Mouse (Mus musculus) kidney, postnatal 14 days (tissue): ENCODE measurements around the gene Slu7.

Experiments
- DNase-seq: peaks from one replicate; pipeline ENCODE4 v3.0.0; 2022; ENCODE audit warnings: mixed read lengths

Slu7 gene

DNA sequence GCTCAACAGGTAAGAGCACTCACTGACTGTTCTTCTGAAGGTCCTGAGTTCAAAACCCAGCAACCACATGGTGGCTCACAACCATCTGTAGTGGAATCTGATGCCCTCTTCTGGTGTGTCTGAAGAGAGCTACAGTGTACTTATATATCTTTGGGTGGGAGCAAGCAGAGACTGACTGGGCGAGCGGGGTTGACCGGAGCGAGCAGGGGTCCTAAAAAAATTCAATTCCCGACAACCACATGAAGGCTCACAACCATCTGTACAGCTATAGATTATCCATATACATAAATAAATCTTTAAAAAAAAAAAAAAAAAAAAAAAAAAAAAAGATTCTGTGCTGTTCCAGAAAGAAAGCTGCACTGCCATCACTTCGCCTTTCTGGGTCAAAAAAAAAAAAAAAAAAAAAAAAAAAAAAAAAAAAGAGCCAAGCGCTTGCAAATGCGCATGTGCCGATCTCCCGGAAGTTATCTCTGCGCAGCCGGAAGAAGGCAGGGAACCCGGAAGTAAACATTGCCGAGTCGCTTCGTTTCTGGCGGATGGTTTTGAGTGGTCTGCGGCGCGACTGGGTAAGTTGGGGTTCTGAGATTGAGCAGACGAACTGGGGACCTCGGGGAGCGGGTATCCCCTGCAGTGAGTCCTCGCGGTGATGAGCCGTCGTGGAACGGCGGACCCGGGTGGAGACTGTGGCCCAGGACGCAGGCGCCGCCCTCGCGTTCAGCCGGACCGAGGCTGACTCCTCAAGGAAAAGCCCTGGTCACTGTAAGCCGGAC, at the start of gene Slu7:
TSS of gene Slu7 (plus strand) at position 491 of the 770 bp plus-strand sequence.
- DNase-seq, result peak; percentile 85

- DNase-seq, result peak; percentile 66
These were observed 48.4 kb upstream of the Slu7 start for GRCm38 (mm10) chr11:43385055-43385649.

DNA sequence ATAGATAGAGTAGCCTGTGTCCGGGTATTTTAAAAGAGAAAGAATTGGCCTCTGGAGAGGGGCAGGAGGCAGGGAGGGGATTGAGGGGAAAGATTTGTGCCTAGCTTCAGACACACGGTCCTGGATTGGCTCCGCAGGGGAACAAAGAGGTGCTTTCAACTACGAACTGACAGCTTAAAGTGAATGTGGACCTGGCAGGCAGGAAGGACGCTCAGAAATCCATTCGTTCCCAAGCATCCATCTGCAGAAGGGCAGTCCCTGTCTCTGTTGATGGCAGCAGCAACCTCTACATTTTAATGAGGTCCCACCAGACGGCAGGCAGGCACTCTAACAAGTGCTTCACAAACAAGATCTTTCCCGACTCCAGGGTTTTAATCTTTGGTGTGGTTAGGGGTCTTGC, 47.8 kb upstream of the Slu7 start:
- no peak for DNase-seq

GRCm38 (mm10) chr11:43387004-43387880, 46.3 kb upstream of the Slu7 start:
- no peak for DNase-seq

- DNase-seq, result no peak
These were observed 45.1 kb upstream of the Slu7 start for GRCm38 (mm10) chr11:43388122-43389097.

GRCm38 (mm10) chr11:43389118-43389517, 44.4 kb upstream of the Slu7 start:
- no peak for DNase-seq

- no peak for DNase-seq
These were observed 40.8 kb upstream of the Slu7 start for GRCm38 (mm10) chr11:43392757-43393156.

- DNase-seq, result no peak
These were observed 40.2 kb upstream of the Slu7 start for GRCm38 (mm10) chr11:43393325-43393724.

DNA sequence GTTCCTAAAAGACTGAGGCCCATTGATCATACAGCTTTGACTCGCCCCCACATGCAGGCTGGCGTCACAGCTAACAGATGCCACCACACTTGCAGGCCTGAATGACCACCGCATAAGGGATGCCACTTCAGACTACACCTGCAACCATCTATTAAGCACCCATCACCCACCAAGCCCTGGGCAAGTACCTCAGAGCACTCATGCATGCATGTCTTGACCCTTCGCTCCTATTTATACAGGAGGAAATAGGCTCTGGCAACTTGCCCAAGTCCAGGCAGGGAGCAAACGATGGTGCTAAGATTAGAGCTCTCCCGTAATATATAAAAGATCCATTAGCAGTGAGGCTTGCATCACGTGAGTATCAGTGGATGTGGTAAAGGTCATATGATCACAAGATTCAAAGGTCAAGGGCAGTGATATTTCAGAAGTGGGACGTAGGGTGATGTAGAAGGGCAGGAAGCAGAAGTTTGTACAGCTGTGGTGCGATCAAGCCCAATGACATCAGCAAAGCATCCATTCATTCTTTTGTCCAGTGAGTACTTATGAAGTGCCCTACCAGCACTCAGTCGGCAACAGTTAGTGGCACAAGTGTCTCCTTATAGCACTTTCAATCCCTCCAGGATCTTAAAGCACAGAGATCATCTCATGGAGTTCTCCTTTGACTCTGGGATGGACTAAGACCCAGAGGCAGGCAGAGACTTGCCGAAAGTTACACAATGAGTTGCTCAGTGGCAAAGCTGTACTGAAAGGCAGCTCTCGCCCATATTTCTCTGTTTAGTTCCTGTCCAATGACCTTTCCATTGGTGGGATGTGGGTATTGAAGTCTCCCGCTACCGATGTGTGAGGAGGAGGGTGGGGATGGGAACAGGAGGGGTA, 38.2 kb upstream of the Slu7 start:
- DNase-seq, result peak; percentile 37

DNA sequence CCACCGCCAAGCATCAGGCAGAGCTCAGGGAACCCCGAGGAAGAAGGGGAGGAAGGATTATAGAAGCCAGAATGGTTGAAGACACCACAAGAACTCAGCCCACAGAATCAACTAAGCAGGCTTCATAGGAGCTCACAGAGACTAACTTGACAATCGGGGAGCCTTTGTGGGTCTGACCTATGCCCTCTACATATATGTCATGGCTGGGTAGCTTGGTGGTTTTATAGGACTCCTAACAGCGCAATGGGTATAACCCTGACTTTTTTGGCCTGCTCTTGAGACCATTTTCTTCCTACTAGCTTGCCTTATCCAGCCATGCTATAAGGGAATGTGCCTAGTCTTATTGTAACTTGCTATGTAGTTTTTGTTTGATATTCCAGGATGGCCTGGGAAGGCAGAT, 37.3 kb upstream of the Slu7 start:
- DNase-seq, result no peak

- DNase-seq, result no peak
These were observed 36.9 kb upstream of the Slu7 start for GRCm38 (mm10) chr11:43396672-43397071.

DNA sequence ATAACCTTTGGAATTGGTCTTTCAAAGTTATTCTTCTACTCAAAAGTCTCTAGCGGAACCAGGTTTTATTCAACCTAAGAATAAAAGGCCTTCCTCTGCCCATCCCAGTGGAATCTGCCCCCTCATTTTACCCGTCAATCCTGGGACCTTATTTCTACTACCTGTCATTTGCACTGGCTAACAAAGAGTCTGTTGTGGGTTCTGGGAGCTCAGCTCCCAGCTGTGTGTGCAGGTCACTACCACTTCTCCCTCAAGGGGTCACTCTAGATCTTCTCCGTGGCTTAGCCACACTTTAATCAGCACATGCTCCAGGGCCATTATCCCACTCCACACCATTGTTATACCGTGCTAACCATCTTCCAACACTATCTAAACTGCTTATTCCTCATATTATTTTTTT, 34.2 kb upstream of the Slu7 start:
- peak; percentile 36 for DNase-seq

DNA sequence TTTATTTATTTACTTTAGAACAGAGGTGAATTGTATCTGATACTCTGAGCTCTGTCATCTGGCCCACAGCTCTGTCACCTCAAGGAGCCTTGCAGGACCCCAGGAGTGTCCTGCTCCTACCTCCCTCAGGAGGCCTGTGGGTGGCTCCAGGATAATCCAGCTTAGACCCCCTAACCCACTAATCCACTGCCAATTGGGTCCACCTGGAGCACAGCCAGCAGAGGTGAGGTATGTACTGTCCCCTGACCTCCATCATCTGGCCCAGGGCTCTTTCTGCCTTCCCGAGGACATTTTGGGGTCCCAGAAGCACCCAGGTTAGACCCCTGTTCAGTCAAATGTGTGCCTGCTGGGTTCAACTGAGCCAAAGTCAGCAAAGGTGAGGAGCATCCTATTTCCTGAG, 33.4 kb upstream of the Slu7 start:
- DNase-seq, result no peak

DNA sequence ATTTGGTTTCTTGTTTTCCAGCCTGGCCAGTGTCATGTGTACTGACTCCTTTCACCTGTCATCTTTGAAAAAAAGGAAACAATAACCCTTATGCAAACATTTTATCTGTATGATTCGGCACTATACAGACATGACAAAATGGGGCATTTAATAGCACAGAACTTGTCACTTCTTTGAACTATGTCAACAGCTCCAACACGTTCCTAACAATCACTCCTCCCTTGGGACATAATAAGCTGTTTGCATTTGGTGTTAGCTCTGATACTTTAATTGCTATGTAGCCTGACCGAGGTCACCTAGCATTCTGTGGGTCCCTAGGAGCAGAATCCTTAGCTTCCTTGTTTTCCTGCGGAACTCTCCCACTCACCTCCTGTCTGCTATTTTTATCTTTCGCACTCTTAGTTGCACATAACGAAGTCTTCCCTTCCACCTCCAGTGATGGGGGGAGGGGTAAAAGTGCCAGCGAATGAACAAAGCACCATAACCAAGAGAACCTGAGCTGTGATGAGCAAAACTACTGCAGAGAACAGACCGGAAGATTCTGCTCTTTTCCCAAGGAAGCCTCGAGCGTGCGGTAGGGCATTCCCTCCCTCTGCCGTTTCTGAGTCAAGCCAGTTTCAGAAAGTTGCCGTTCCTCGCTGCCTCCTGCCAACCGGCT, 29.3 kb upstream of the Slu7 start:
- no peak for DNase-seq

DNA sequence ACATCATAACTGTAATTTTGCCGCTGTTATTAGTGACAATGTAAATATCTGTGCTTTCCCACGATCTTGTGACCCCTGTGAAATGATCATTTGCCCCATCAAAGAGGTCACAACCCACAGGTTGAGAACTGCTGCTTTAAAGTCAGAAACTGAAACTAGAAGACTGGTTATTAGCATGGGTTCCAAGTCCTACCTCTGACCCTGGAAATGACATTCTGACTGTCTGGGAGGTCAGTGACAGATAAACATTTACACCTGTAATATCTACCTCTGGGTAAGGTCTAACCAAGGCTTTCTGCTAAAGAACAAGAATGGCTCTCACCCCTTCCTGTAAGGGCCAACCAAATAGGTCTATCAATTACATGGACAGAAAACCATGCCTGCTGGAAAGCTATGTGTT, 24.7 kb upstream of the Slu7 start:
- no peak for DNase-seq

DNA sequence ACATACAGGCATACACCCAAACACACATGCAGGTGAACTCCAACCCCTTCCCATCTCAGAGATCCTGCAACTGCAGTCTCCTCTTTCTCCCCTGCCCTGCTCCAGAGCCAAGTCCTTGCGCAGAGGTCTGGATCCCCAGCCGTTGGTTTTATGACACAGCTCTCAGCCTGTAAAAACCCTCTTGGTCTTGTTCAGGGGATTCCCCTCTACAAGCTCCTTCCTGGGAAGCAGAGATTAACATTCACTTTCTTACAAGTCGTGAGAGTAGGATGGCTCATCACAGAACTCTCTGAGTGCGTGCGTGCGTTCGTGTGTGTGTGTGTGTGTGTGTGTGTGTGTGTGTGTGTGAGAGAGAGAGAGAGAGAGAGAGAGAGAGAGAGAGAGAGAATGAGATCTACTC, 23.3 kb upstream of the Slu7 start:
- no peak for DNase-seq

- peak; percentile 69 for DNase-seq
These were observed 22.1 kb upstream of the Slu7 start for GRCm38 (mm10) chr11:43411413-43411812.

- peak; percentile 73 for DNase-seq
These were observed 20.6 kb upstream of the Slu7 start for GRCm38 (mm10) chr11:43412771-43413451.

- DNase-seq, result no peak
These were observed 16.3 kb upstream of the Slu7 start for GRCm38 (mm10) chr11:43417201-43417600.

DNA sequence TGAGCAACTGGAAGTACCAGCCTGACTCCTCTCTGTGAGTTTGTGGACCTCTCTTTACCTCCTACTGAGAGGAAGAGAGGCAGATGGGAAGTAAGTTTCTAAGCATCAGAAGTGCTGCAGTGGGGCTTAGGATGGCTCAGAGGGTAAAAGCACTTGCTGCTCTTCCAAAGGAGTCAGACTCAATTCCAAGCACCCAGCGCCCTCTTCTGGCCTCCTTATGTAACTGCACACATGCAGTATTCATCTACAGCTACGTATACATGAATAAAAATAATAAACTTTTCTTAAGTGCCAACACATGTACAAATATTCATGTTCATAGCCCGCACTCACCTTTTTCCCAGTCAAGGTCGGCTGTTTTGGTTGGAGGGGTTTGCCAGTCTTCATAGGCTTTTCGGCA, 9.2 kb upstream of the Slu7 start:
- no peak for DNase-seq
